Mouse (Mus musculus) limb, embryonic 11.5 days (tissue): ENCODE results near the gene Oser1. TPM values are rescaled to one million over a fixed set of nuclear protein-coding genes. Genes with fewer than 3 reads are reported as not detected.

Experiments used
- ATAC-seq: fragments of 200-750 bp; cut with Nextera tagmentation; 2 replicates; pipeline ENCODE4 v1.8.0; 2017; ENCODE audit warnings: low read depth; ENCODE audit not compliant: insufficient number of reproducible peaks, low FRiP score, low TSS enrichment
- DNase-seq: peaks from one replicate; pipeline ENCODE4 v3.0.0-alpha.2; 2015; ENCODE audit warnings: low spot score
- H3K27ac ChIP-seq: fragments of 300-500 bp; sonication (generic); replicated peaks from 2 replicates; pipeline ENCODE4 v1.5.1; 2014; ENCODE audit warnings: low read depth, mild to moderate bottlenecking, low read length
- H3K27me3 ChIP-seq: fragments of 300-500 bp; sonication (generic); 2 replicates; pipeline ENCODE4 v1.6.1; 2014; ENCODE audit warnings: mild to moderate bottlenecking, low read length, mixed read lengths; ENCODE audit not compliant: control insufficient read depth, insufficient read depth
- H3K36me3 ChIP-seq: fragments of 300-500 bp; sonication (generic); 2 replicates; pipeline ENCODE4 v1.6.1; 2014; ENCODE audit warnings: mild to moderate bottlenecking, low read length, moderate library complexity, mixed read lengths; ENCODE audit not compliant: control insufficient read depth, insufficient read depth
- H3K4me1 ChIP-seq: fragments of 300-500 bp; sonication (generic); 2 replicates; pipeline ENCODE4 v1.6.1; 2014; ENCODE audit warnings: low read length, mixed read lengths; ENCODE audit not compliant: control insufficient read depth, insufficient read depth
- H3K4me2 ChIP-seq: fragments of 300-500 bp; sonication (generic); 2 replicates; pipeline ENCODE4 v1.6.1; 2014; ENCODE audit warnings: low read depth, mild to moderate bottlenecking, moderate library complexity; ENCODE audit not compliant: severe bottlenecking
- H3K4me3 ChIP-seq: fragments of 300-500 bp; sonication (generic); 2 replicates; pipeline ENCODE4 v1.5.1; 2014; ENCODE audit warnings: low read depth, low read length
- H3K9ac ChIP-seq: fragments of 300-500 bp; sonication (generic); 2 replicates; pipeline ENCODE4 v1.6.1; 2014; ENCODE audit warnings: mild to moderate bottlenecking, low read length
- H3K9me3 ChIP-seq: fragments of 300-500 bp; sonication (generic); 2 replicates; pipeline ENCODE4 v1.6.1; 2016; ENCODE audit warnings: low read length; ENCODE audit not compliant: control insufficient read depth
- WGBS: fragments of 180-500 bp; shearing (Covaris S2); extraction: QIAGEN DNeasy Blood & Tissue Kit; methylation state at CpG from one replicate; pipeline ENCODE4 v1.1.7; 2014; 5-methylcytosine and 5-hydroxymethylcytosine counted together
- polyA plus RNA-seq: library from polyadenylated mRNA; unstranded; fragments of >200 nt; fragmentation: Nextera tagmentation; extraction: Ambion mirVana; gene quantifications from 2 replicates; pipeline ENCODE4 v1.2.1, GENCODE M21; 2014

The Oser1 gene
- polyA plus RNA-seq, 1 experiment from 2014 or later, result 92.5 TPM

DNA sequence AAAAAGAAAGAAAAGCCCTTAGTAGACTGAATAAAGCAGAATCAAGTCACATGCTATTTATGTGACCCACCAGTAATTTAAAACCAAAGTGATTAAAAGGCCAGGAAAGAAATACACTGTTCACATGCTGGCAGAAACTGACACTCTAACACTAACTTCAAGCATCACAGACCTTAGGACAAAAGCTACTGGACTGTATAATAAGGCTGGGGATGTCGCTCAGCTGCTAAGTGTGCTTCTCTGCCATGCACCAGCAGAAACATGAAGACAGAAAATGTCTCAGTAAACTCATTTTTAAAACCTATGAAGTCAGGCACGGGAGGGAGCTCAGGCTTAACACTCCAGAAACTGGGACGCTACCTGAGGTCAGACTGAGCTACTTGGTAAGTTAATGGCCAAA, 14.3 kb downstream of the Oser1 start:
- no peak overlapping the region for H3K27ac ChIP-seq
- ATAC-seq (no peak), DNase-seq (no peak)
- no peaks in the 10 kb centered on the region for H3K27me3 ChIP-seq
- peaks cover 9% of the 10 kb centered on the region; the same call in 1 of the 2 replicates for H3K36me3 ChIP-seq
- H3K9me3 ChIP-seq, result no peaks in the 10 kb centered on the region
- H3K9ac ChIP-seq, result no peak overlapping the region
- no peaks in the 10 kb centered on the region for H3K4me1 ChIP-seq
- 90% methylated on average over 3 of the region's 3 CpGs for WGBS
- no peak overlapping the region for H3K4me2 ChIP-seq
- no peak overlapping the region for H3K4me3 ChIP-seq

DNA sequence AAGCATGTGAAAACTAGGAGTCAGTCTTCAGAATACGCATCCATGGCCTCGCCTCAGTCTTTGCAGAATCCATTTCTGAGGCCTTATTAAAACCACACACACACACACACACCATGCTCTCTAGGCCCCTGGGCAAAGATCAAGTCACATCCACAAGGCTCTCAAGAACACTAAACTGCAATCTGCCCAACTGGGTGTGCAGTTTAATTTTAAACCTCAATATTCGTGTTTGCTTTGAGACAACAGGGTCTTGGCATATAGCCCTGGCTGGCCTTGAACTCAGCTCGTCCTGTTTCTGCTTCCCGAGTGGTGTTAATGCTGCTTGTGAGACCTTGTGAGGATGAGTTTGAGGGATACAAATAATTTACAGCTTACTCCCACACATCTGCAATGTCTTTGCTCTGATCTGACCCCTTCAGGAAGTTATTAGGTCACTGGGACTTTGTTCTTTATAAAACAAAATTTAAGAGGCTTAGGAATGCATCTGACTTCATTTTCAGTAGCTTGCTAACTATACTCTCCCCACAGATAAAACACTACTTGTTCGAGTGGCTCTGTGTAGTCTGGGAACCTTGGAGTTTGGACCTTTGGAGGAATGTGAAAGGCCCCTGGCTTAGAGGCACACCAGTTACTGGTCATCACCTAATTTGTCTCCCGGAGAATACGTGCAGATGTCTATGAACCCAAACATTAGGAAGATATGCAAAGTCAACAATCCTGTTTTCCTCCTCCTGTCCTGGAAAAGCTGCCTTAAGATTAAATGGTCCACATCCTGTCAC, 20.3 kb downstream of the Oser1 start:
- no peaks in the 10 kb centered on the region for H3K9me3 ChIP-seq
- no peak overlapping the region for H3K9ac ChIP-seq
- ATAC-seq, result no peak
- H3K36me3 ChIP-seq, result peaks cover 7% of the 10 kb centered on the region; the same call in 1 of the 2 replicates
- WGBS, result 83% methylated on average over 8 of the region's 8 CpGs
- H3K4me1 ChIP-seq, result no peaks in the 10 kb centered on the region
- DNase-seq, result no peak
- no peak overlapping the region for H3K27ac ChIP-seq
- no peaks in the 10 kb centered on the region for H3K27me3 ChIP-seq
- no peak overlapping the region for H3K4me2 ChIP-seq
- H3K4me3 ChIP-seq, result no peak overlapping the region

DNA sequence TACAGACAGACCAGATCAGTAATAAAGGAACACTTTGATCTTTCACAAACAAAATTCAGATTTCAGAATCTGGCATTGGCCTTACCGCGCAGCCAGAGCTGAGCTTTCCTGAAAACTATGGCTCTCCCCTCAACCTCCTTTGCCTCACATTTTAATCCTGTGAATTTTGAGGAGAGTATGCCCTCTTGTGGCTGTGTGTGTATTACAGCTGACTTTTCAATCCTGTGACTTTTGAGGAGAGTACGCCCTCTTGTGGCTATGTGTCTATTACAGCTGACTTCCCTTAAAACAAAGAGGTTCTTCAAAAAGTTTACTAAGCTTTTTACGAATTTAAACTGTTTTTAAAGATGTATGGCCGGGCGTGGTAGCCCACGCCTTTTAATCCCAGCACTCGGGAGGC, 23.3 kb downstream of the Oser1 start:
- DNase-seq (peak; percentile 91), ATAC-seq (no peak)
- Histone ChIP-seq H3K4me2 (no peak overlapping the region), H3K9me3 (no peaks in the 10 kb centered on the region), H3K36me3 (no peaks in the 10 kb centered on the region; the same call in 1 of the 2 replicates), H3K9ac (no peak overlapping the region), H3K27me3 (no peaks in the 10 kb centered on the region), H3K4me3 (no peak overlapping the region), H3K27ac (no peak overlapping the region), H3K4me1 (peaks cover 11% of the 10 kb centered on the region; the same call in 1 of the 2 replicates)
- 11% methylated on average over 8 of the region's 8 CpGs for WGBS

DNA sequence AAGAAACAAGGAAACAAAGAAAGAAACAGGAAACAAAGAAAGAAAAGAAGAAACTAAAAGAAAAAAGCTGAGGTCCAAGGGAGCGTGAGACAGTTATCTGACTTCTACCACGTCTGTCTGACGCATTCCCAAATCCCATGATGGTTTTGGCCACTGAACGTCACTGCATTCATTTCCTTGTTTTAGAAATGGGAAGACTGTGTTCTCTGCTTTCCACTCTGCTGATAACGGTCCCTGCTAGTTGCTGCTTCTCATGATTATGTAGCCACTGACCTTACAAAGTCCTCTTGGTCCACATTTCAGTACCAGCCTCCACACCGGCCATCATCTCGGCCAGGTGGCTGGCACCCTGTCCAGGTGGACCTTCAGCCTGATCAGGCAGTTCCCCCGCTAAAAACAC, 25.3 kb downstream of the Oser1 start:
- H3K36me3 ChIP-seq, result no peaks in the 10 kb centered on the region
- no peak overlapping the region for H3K4me3 ChIP-seq
- 86% methylated on average over 8 of the region's 8 CpGs for WGBS
- H3K4me2 ChIP-seq, result no peak overlapping the region
- no peaks in the 10 kb centered on the region for H3K9me3 ChIP-seq
- H3K27me3 ChIP-seq, result no peaks in the 10 kb centered on the region
- ATAC-seq (no peak), DNase-seq (no peak)
- H3K27ac ChIP-seq, result no peak overlapping the region
- H3K4me1 ChIP-seq, result peaks cover 11% of the 10 kb centered on the region; the same call in 1 of the 2 replicates
- no peak overlapping the region for H3K9ac ChIP-seq

DNA sequence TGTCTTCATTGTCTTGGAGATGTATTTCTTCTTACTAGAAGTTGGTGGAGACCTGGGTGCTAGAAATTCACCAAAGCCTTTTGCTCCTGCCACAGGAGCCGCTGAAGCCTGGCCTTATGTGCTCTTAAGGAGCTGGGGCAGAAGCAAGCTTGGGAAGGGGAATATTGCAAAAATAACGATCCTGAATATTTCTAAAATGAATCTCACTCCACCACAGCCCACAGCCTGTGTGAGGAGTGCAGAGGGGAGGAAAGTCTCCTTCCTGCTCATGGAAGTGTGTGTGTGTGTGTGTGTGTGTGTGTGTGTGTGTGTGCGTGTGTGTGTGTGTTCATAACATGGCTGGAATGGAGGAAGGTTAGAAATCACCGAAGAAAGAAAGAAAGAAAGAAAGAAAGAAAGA, 25.7 kb downstream of the Oser1 start:
- Histone ChIP-seq H3K4me2 (no peak overlapping the region), H3K36me3 (no peaks in the 10 kb centered on the region), H3K27ac (no peak overlapping the region), H3K27me3 (no peaks in the 10 kb centered on the region), H3K4me1 (peaks cover 11% of the 10 kb centered on the region; the same call in 1 of the 2 replicates), H3K9ac (no peak overlapping the region), H3K9me3 (no peaks in the 10 kb centered on the region), H3K4me3 (no peak overlapping the region)
- WGBS, result 91% methylated on average over 4 of the region's 4 CpGs
- no peak for ATAC-seq
- DNase-seq, result no peak

DNA sequence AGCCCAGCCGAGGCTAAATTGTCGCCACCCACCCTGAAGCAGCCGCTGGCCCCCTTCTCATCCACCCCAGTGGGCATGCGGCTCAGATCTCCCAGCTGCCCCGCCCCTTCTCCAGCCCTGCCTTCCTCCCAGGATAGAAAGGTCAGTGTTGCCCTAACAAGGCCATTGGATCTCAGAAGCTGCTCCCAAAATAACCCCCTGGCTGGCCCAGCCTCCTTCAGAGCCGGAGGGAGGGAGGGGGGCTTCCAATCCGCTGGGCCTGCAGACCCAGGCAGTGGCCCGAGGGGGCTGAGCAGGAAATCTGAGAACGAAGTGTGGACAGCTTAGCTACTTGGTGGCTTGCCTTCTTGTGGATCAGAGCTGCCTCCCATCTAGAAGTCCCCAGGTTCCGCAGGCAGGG, 26.6 kb downstream of the Oser1 start, which contains the start of gene Jph2:
Gene Jph2, minus strand, starts transcription at position 89 of the 400 bp plus-strand sequence.
- H3K4me1 ChIP-seq, result peaks cover 11% of the 10 kb centered on the region; the same call in 1 of the 2 replicates
- H3K27me3 ChIP-seq, result no peaks in the 10 kb centered on the region
- peak within 1 kb of the TSS; percentile 48; the same call in 1 of the 2 replicates for H3K9ac ChIP-seq
- ATAC-seq (peak; percentile 75), DNase-seq (peak; percentile 71)
- no peak within 1 kb of the TSS for H3K27ac ChIP-seq
- H3K4me3 ChIP-seq, result peak within 1 kb of the TSS; percentile 6; the same call in 1 of the 2 replicates
- no peaks in the 10 kb centered on the region for H3K36me3 ChIP-seq
- WGBS, result 9% methylated on average over 10 of the region's 10 CpGs
- H3K4me2 ChIP-seq, result peak within 1 kb of the TSS; percentile 37
- H3K9me3 ChIP-seq, result no peaks in the 10 kb centered on the region

DNA sequence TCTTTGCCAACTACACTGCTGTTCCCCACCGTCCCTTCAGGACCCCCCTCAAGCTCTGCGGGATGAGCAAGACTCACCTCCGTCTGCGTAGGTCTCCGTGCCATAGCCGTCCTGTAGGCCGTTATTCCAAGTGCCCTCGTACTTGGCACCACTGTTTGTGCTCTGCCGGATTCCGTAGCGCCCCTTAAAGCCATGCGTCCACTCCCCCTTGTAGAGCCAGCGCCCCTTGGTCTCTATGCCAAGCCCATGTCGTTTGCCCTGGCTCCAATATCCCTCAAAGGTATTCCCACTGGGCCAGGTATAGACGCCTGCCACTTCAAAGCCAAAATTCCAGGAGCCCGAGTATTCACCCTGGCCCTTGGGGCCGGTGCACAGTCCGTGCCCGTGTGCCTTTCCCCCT, 27.4 kb downstream of the Oser1 start:
- DNase-seq (no peak), ATAC-seq (no peak)
- no peak overlapping the region for H3K9ac ChIP-seq
- WGBS, result 92% methylated on average over 19 of the region's 19 CpGs
- H3K4me3 ChIP-seq, result no peak overlapping the region
- H3K27me3 ChIP-seq, result no peaks in the 10 kb centered on the region
- H3K4me1 ChIP-seq, result peaks cover 11% of the 10 kb centered on the region; the same call in 1 of the 2 replicates
- H3K9me3 ChIP-seq, result no peaks in the 10 kb centered on the region
- H3K4me2 ChIP-seq, result peak overlapping the region; percentile 37; the same call in 1 of the 2 replicates
- H3K36me3 ChIP-seq, result no peaks in the 10 kb centered on the region
- no peak overlapping the region for H3K27ac ChIP-seq

DNA sequence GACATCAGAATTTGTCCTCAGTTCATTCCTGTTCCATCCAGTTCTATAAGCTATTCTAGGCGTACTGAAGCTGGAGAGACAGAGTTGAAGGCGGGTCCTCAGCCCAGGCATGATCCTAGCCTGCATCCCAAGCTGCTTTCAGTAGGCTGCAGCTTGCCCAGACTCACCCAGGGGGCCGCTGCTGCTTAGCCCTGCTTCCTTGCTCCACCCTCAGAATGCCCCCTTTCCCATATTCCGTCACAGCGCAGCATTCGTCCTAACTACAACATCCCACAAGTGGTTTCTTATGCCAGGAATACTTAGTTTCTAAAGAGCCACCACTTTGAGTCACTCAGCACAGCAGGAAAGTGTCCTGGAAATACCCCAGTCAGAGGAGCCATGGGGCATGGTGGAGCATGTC, 29.5 kb downstream of the Oser1 start:
- DNase-seq (no peak), ATAC-seq (no peak)
- peaks cover 11% of the 10 kb centered on the region; the same call in 1 of the 2 replicates for H3K4me1 ChIP-seq
- H3K36me3 ChIP-seq, result no peaks in the 10 kb centered on the region
- no peak overlapping the region for H3K4me2 ChIP-seq
- H3K27ac ChIP-seq, result no peak overlapping the region
- no peaks in the 10 kb centered on the region for H3K9me3 ChIP-seq
- H3K9ac ChIP-seq, result no peak overlapping the region
- no peak overlapping the region for H3K4me3 ChIP-seq
- WGBS, result 76% methylated on average over 6 of the region's 6 CpGs
- H3K27me3 ChIP-seq, result no peaks in the 10 kb centered on the region
